Mouse (Mus musculus): ENCODE data around the gene Usp21.
"Not testable (repeated sequence)": the region's sequence is repeated elsewhere in the genome, so short reads cannot be mapped to it uniquely, and the experiment has no call there.

Usp21 gene

GRCm38 (mm10) chr1:171248386-171249226 is 39.2 kb downstream of the Usp21 start:
- no peaks in the 10 kb centered on the region for H3K27me3 ChIP-seq (ENCODE audit: control insufficient read depth, insufficient read depth, low read length, poor library complexity, severe bottlenecking)
- H3K36me3 ChIP-seq (ENCODE audit: control insufficient read depth, insufficient read depth, low read length, poor library complexity, severe bottlenecking) = 0 out of 2 replicates have a peak, but pooled peaks cover 2% of the 10 kb centered on the region
- DNase-seq (ENCODE audit: low read depth, low spot score) = no peak

- Histone ChIP-seq H3K27me3 (ENCODE audit: control insufficient read depth, insufficient read depth, low read length, poor library complexity, severe bottlenecking) (no peaks in the 10 kb centered on the region), H3K36me3 (ENCODE audit: control insufficient read depth, insufficient read depth, low read length, poor library complexity, severe bottlenecking) (peaks cover 2% of the 10 kb centered on the region; the same call in 1 of the 2 replicates)
- no peak for DNase-seq (ENCODE audit: low read depth, low spot score)
Measured at GRCm38 (mm10) chr1:171247916-171248315, 39.9 kb downstream of the Usp21 start.

- no peaks in the 10 kb centered on the region for H3K27me3 ChIP-seq (ENCODE audit: control insufficient read depth, insufficient read depth, low read length, poor library complexity, severe bottlenecking)
- DNase-seq (ENCODE audit: low read depth, low spot score) = no peak
- peaks cover 2% of the 10 kb centered on the region; the same call in 1 of the 2 replicates for H3K36me3 ChIP-seq (ENCODE audit: control insufficient read depth, insufficient read depth, low read length, poor library complexity, severe bottlenecking)
Measured at GRCm38 (mm10) chr1:171247453-171247841, 40.3 kb downstream of the Usp21 start.

- H3K27me3 ChIP-seq (ENCODE audit: control insufficient read depth, insufficient read depth, low read length, poor library complexity, severe bottlenecking) = no peaks in the 10 kb centered on the region
Measured at GRCm38 (mm10) chr1:171246709-171247452, 40.9 kb downstream of the Usp21 start.

GRCm38 (mm10) chr1:171245353-171245752 is 42.4 kb downstream of the Usp21 start:
- Histone ChIP-seq H3K36me3 (ENCODE audit: control insufficient read depth, insufficient read depth, low read length, poor library complexity, severe bottlenecking) (peaks cover 3% of the 10 kb centered on the region), H3K27me3 (ENCODE audit: control insufficient read depth, insufficient read depth, low read length, poor library complexity, severe bottlenecking) (no peaks in the 10 kb centered on the region)
- DNase-seq (ENCODE audit: low read depth, low spot score) = no peak

More at GRCm38 (mm10) chr1:171246709-171247452, 40.9 kb downstream of the Usp21 start:
- peak; percentile 98 for DNase-seq (ENCODE audit: low read depth, low spot score)
- H3K36me3 ChIP-seq (ENCODE audit: control insufficient read depth, insufficient read depth, low read length, poor library complexity, severe bottlenecking) = peaks cover 2% of the 10 kb centered on the region; the same call in 1 of the 2 replicates

GRCm38 (mm10) chr1:171241952-171242351 is 45.8 kb downstream of the Usp21 start:
- not testable (repeated sequence) for H3K27me3 ChIP-seq (ENCODE audit: control insufficient read depth, insufficient read depth, low read length, poor library complexity, severe bottlenecking); DNase-seq (ENCODE audit: low read depth, low spot score)

GRCm38 (mm10) chr1:171240911-171241310 is 46.9 kb downstream of the Usp21 start:
- H3K27me3 ChIP-seq (ENCODE audit: control insufficient read depth, insufficient read depth, low read length, poor library complexity, severe bottlenecking) = no peaks in the 10 kb centered on the region
- peaks cover 9% of the 10 kb centered on the region for H3K36me3 ChIP-seq (ENCODE audit: control insufficient read depth, insufficient read depth, low read length, poor library complexity, severe bottlenecking)
- DNase-seq (ENCODE audit: low read depth, low spot score) = no peak

More at GRCm38 (mm10) chr1:171241952-171242351, 45.8 kb downstream of the Usp21 start:
- H3K36me3 ChIP-seq (ENCODE audit: control insufficient read depth, insufficient read depth, low read length, poor library complexity, severe bottlenecking) = not testable (repeated sequence)

GRCm38 (mm10) chr1:171239992-171240744 is 47.6 kb downstream of the Usp21 start:
- peaks cover 8% of the 10 kb centered on the region for H3K36me3 ChIP-seq (ENCODE audit: control insufficient read depth, insufficient read depth, low read length, poor library complexity, severe bottlenecking)
- no peaks in the 10 kb centered on the region for H3K27me3 ChIP-seq (ENCODE audit: control insufficient read depth, insufficient read depth, low read length, poor library complexity, severe bottlenecking)
- no peak for DNase-seq (ENCODE audit: low read depth, low spot score)

- H3K36me3 ChIP-seq (ENCODE audit: control insufficient read depth, insufficient read depth, low read length, poor library complexity, severe bottlenecking) = peaks cover 8% of the 10 kb centered on the region
- no peaks in the 10 kb centered on the region for H3K27me3 ChIP-seq (ENCODE audit: control insufficient read depth, insufficient read depth, low read length, poor library complexity, severe bottlenecking)
- DNase-seq (ENCODE audit: low read depth, low spot score) = peak; percentile 75
Measured at GRCm38 (mm10) chr1:171238463-171238862, 49.3 kb downstream of the Usp21 start.

GRCm38 (mm10) chr1:171237438-171237837 is 50.4 kb downstream of the Usp21 start:
- Histone ChIP-seq H3K27me3 (ENCODE audit: control insufficient read depth, insufficient read depth, low read length, poor library complexity, severe bottlenecking) (no peaks in the 10 kb centered on the region), H3K36me3 (ENCODE audit: control insufficient read depth, insufficient read depth, low read length, poor library complexity, severe bottlenecking) (peaks cover 8% of the 10 kb centered on the region)
- no peak for DNase-seq (ENCODE audit: low read depth, low spot score)

GRCm38 (mm10) chr1:171235791-171236190 is 52.0 kb downstream of the Usp21 start:
- no peak for DNase-seq (ENCODE audit: low read depth, low spot score)
- Histone ChIP-seq H3K27me3 (ENCODE audit: control insufficient read depth, insufficient read depth, low read length, poor library complexity, severe bottlenecking) (no peaks in the 10 kb centered on the region), H3K36me3 (ENCODE audit: control insufficient read depth, insufficient read depth, low read length, poor library complexity, severe bottlenecking) (peaks cover 6% of the 10 kb centered on the region)

GRCm38 (mm10) chr1:171234538-171234937 is 53.3 kb downstream of the Usp21 start:
- DNase-seq (ENCODE audit: low read depth, low spot score) = no peak
- Histone ChIP-seq H3K36me3 (ENCODE audit: control insufficient read depth, insufficient read depth, low read length, poor library complexity, severe bottlenecking) (peaks cover 6% of the 10 kb centered on the region), H3K27me3 (ENCODE audit: control insufficient read depth, insufficient read depth, low read length, poor library complexity, severe bottlenecking) (no peaks in the 10 kb centered on the region)

GRCm38 (mm10) chr1:171234126-171234525 is 53.7 kb downstream of the Usp21 start, which contains the start of gene Fcer1g:
Fcer1g (minus strand) TSS chr1:171234365.
- H3K36me3 ChIP-seq (ENCODE audit: control insufficient read depth, insufficient read depth, low read length, poor library complexity, severe bottlenecking) = peaks cover 6% of the 10 kb centered on the region
- no peaks in the 10 kb centered on the region for H3K27me3 ChIP-seq (ENCODE audit: control insufficient read depth, insufficient read depth, low read length, poor library complexity, severe bottlenecking)
- DNase-seq (ENCODE audit: low read depth, low spot score) = no peak
